Mouse (Mus musculus): ENCODE data around the gene Engase. TPM values are rescaled to one million over a fixed set of nuclear protein-coding genes. Genes with fewer than 3 reads are reported as not detected.

Gene Engase
- polyA plus RNA-seq, 1 experiment from 2014 or later = 6.7 TPM

DNA sequence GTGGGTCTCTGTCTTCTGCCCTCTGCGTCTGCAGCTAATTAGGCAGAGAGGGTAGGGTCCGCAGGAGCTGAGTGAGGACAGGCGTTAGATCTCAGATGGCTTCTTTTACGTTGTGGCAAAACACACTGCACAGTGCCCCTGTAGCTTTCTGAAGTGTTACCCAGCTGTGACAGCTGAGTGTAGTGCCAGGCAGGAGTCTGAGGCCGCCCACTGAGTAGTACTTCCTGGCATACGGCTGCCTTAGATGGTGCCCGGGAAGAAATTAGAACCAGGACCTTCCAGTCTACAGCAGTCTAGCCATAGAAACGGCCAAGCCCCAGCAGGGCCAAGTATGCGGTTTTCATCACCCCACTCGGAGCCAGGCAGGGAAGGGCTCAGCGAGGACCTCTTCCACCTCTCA is 8.7 kb downstream of the Engase start:
- no peak for ATAC-seq
- H3K4me1 ChIP-seq (replicated peaks; ENCODE audit: control insufficient read depth, insufficient read depth, low read length) = peaks cover 3% of the 10 kb centered on the region; the same call in 1 of the 2 replicates

DNA sequence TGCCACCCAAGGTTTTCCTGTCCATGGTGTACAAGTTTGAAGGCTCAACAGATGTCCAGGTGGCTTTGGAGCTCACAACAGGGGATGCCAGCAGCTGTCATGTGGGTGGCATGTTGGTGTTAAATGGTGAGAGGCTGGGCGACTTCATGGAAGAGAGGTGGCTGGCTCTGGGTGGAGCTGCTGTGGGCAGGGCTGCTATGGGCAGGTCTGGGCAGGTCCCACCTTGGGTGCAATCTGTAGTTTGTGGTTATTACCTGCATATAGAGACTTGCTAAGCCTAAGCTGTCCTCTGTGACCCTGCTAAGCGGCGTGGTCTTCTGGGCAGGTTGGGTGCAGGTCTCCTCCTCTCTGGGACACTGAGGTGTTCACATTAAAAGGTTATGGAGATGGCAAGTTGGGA is 9.2 kb downstream of the Engase start:
- Histone ChIP-seq H3K9me3 (ENCODE audit: control insufficient read depth, low read length) (no peaks in the 10 kb centered on the region), H3K4me3 (replicated peaks; ENCODE audit: low read length) (no peak overlapping the region), H3K4me1 (replicated peaks; ENCODE audit: control insufficient read depth, insufficient read depth, low read length) (peaks cover 3% of the 10 kb centered on the region; the same call in 1 of the 2 replicates), H3K36me3 (ENCODE audit: control insufficient read depth, insufficient read depth) (0 out of 2 replicates have a peak, but pooled peaks cover 2% of the 10 kb centered on the region), H3K9ac (replicated peaks; ENCODE audit: low read depth, low read length) (no peak overlapping the region), H3K4me2 (ENCODE audit: low read length) (no peak overlapping the region), H3K27me3 (replicated peaks; ENCODE audit: control insufficient read depth, insufficient read depth, low read length) (no peaks in the 10 kb centered on the region), H3K27ac (ENCODE audit: low read length) (no peak overlapping the region)
- ATAC-seq = no peak
- WGBS = 89% methylated on average over 3 of the region's 3 CpGs

More for the DNA sequence above, 8.7 kb downstream of the Engase start:
- no peak overlapping the region for H3K4me3 ChIP-seq (replicated peaks; ENCODE audit: low read length)
- no peak overlapping the region for H3K27ac ChIP-seq (ENCODE audit: low read length)
- H3K9ac ChIP-seq (replicated peaks; ENCODE audit: low read depth, low read length) = no peak overlapping the region
- H3K27me3 ChIP-seq (replicated peaks; ENCODE audit: control insufficient read depth, insufficient read depth, low read length) = no peaks in the 10 kb centered on the region
- H3K4me2 ChIP-seq (ENCODE audit: low read length) = no peak overlapping the region
- H3K9me3 ChIP-seq (ENCODE audit: control insufficient read depth, low read length) = no peaks in the 10 kb centered on the region
- H3K36me3 ChIP-seq (ENCODE audit: control insufficient read depth, insufficient read depth) = 0 out of 2 replicates have a peak, but pooled peaks cover 2% of the 10 kb centered on the region
- 77% methylated on average over 11 of the region's 11 CpGs for WGBS

DNA sequence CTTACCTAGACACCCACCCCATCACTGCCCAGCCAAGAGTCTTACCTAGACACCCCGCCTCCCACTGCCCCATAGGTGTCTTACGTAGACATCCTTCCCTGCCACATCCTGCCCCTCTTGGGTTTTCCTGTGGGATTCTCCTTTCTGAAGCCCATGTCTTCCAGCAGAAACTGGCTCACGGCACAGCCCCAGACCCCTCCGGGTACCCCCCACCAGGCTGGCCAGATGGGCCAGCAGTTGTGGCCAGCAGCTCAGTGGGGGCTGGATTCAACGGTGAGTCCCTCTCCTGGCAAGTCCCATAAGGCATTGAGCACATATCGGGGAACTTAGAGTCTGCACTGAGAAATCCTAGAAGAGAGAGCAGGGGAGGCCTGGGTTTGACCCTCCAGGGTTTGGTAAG is 9.7 kb downstream of the Engase start:
- Histone ChIP-seq H3K27me3 (replicated peaks; ENCODE audit: control insufficient read depth, insufficient read depth, low read length) (no peaks in the 10 kb centered on the region), H3K9me3 (ENCODE audit: control insufficient read depth, low read length) (no peaks in the 10 kb centered on the region), H3K4me2 (ENCODE audit: low read length) (no peak overlapping the region), H3K9ac (replicated peaks; ENCODE audit: low read depth, low read length) (no peak overlapping the region), H3K36me3 (ENCODE audit: control insufficient read depth, insufficient read depth) (0 out of 2 replicates have a peak, but pooled peaks cover 2% of the 10 kb centered on the region), H3K4me1 (replicated peaks; ENCODE audit: control insufficient read depth, insufficient read depth, low read length) (peaks cover 3% of the 10 kb centered on the region; the same call in 1 of the 2 replicates), H3K4me3 (replicated peaks; ENCODE audit: low read length) (no peak overlapping the region), H3K27ac (ENCODE audit: low read length) (no peak overlapping the region)
- WGBS = 84% methylated on average over 6 of the region's 6 CpGs
- ATAC-seq = no peak

DNA sequence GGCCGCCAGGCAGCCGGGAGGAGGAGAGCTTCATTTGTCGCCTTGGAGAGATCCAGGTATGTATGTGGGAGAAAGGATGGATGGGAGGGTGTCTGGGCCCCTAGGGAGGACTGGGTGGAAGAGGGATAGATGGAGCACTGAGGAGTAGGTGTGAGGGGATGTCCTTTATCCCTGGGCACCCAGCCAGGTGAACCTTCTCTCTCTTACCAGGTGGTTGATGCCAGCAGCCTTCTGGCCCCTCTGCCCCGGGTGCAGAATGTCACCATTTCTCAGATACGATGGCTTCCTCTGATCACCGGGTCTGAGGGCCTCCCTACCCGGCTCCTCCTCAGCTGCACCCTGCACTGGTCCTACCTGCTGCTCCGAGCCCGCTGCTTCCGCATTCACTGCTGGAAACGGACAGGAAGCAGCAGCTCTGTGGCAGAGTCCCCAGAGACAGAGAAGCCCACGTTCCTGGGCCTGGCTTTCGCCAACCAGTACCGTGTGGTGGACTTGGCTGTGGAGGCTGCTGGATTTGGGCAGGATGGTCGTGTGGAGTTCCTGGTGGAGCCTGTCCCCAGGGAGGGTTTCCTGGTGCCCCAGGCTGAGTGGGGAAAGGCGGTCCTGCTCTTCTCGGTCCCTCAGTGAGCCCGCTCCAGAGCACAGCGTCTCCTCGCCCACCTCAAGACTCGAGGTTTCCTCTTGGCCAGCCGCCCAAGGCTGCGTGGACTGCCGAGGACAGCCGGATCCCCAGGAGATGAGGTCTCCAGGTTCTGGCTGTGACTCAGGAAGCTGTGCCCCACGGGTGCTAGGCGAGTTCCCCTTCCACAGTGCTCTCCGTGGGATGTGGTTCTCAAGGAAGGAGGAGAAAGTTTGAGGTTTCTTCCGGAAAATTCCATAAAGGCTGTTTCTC is 10.5 kb downstream of the Engase start:
- no peaks in the 10 kb centered on the region for H3K9me3 ChIP-seq (ENCODE audit: control insufficient read depth, low read length)
- 0 out of 2 replicates have a peak, but pooled peaks cover 2% of the 10 kb centered on the region for H3K36me3 ChIP-seq (ENCODE audit: control insufficient read depth, insufficient read depth)
- H3K4me2 ChIP-seq (ENCODE audit: low read length) = no peak overlapping the region
- peaks cover 3% of the 10 kb centered on the region; the same call in 1 of the 2 replicates for H3K4me1 ChIP-seq (replicated peaks; ENCODE audit: control insufficient read depth, insufficient read depth, low read length)
- ATAC-seq = no peak
- H3K27me3 ChIP-seq (replicated peaks; ENCODE audit: control insufficient read depth, insufficient read depth, low read length) = no peaks in the 10 kb centered on the region
- WGBS = 87% methylated on average over 29 of the region's 29 CpGs
- H3K4me3 ChIP-seq (replicated peaks; ENCODE audit: low read length) = no peak overlapping the region
- no peak overlapping the region for H3K9ac ChIP-seq (replicated peaks; ENCODE audit: low read depth, low read length)
- no peak overlapping the region for H3K27ac ChIP-seq (ENCODE audit: low read length)

DNA sequence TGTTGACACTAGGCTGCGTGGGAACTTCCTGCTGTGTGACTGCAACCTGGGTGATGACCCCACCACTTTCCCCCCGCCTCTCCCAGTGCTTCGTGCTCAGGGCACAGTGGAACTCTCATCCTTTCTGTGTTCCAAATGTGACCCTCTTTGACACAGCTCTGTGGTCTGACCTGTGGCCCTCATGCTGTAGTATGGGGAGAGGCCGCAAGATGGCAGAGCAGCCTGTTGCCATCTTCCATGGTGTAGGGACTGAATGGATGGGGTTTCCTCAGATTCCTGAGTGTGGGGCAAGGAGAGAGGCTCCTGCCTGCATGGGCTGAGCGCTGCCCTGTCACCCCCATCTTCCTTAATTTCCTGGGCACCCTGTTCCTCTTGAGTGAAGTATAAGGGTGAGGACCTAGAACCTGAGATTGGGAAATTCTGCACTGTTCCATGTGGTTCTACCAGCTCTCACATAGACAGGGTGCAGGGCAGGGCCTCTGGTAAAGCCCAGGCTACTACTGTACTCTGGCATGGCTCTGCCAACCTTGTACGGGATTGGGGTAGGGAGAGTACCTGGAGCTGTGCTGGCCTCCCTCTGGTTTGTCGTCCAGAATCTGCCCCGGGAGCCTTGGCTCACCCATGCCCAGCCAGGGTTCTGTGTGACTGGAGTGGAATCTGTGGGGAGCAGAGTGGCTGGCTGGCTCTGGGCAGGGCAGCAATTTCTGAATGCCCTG is 11.7 kb downstream of the Engase start:
- Histone ChIP-seq H3K4me1 (replicated peaks; ENCODE audit: control insufficient read depth, insufficient read depth, low read length) (peaks cover 3% of the 10 kb centered on the region; the same call in 1 of the 2 replicates), H3K9me3 (ENCODE audit: control insufficient read depth, low read length) (no peaks in the 10 kb centered on the region), H3K27ac (ENCODE audit: low read length) (no peak overlapping the region), H3K9ac (replicated peaks; ENCODE audit: low read depth, low read length) (no peak overlapping the region), H3K27me3 (replicated peaks; ENCODE audit: control insufficient read depth, insufficient read depth, low read length) (no peaks in the 10 kb centered on the region), H3K4me2 (ENCODE audit: low read length) (no peak overlapping the region), H3K4me3 (replicated peaks; ENCODE audit: low read length) (no peak overlapping the region), H3K36me3 (ENCODE audit: control insufficient read depth, insufficient read depth) (0 out of 2 replicates have a peak, but pooled peaks cover 2% of the 10 kb centered on the region)
- WGBS = 72% methylated on average over 8 of the region's 8 CpGs
- ATAC-seq = peak; percentile 21; the same call in 1 of the 2 replicates

DNA sequence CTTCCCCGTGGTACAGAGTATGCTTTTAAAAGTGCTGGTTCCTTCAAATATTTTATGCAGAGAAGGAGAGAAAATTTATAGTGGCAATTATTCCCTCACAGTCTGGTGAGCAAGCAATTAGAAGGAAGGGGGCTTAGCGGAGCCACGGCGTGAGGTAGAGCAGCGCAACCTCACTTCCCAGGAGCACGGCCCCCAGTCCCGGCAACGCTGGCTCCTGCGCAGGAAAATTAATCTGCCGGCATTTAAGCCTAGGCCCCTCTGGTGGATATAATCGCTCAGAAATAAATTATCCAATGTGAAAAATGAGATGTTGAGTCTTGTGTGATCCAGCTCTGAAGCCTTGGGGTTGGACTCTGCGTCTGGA is 12.3 kb downstream of the Engase start:
- Histone ChIP-seq H3K4me3 (replicated peaks; ENCODE audit: low read length) (no peak overlapping the region), H3K9me3 (ENCODE audit: control insufficient read depth, low read length) (no peaks in the 10 kb centered on the region), H3K27ac (ENCODE audit: low read length) (no peak overlapping the region), H3K4me2 (ENCODE audit: low read length) (no peak overlapping the region), H3K4me1 (replicated peaks; ENCODE audit: control insufficient read depth, insufficient read depth, low read length) (peaks cover 3% of the 10 kb centered on the region; the same call in 1 of the 2 replicates), H3K27me3 (replicated peaks; ENCODE audit: control insufficient read depth, insufficient read depth, low read length) (no peaks in the 10 kb centered on the region), H3K9ac (replicated peaks; ENCODE audit: low read depth, low read length) (no peak overlapping the region), H3K36me3 (ENCODE audit: control insufficient read depth, insufficient read depth) (0 out of 2 replicates have a peak, but pooled peaks cover 2% of the 10 kb centered on the region)
- WGBS = 62% methylated on average over 12 of the region's 12 CpGs
- ATAC-seq = no peak

DNA sequence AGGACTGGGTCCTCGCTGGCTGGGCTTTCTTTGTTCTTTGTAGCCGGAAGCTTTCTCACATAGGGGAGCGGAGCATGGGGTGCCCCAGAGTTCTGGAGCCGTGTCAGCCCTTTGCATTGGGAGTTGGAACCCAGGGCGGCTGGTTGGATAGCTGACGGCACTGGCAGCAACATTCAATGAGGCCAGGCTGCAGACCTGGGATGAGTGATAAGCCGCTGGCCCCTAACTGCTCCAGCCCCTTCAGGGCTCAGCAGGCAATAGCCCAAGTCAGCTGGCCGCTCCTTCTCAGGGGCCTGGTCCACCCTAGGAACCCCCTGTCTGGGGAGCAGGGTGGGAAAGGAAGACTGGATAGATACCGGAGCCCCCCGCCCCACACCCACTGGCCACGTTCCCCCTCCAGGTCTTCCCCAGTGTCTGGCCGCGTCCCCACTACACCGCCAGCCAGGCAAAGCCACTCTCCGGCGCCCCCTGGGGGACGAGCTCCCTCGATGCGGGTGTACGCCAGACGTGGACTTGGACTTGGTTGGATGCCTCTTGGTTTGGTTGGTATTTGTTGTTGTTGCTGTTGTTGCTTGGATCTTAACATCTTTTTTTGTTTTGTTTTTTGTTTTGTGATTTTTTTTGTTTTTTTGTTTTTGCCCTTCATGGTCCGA is 14.1 kb downstream of the Engase start:
- no peak overlapping the region for H3K9ac ChIP-seq (replicated peaks; ENCODE audit: low read depth, low read length)
- ATAC-seq = no peak
- WGBS = 20% methylated on average over 22 of the region's 22 CpGs
- H3K4me3 ChIP-seq (replicated peaks; ENCODE audit: low read length) = no peak overlapping the region
- 0 out of 2 replicates have a peak, but pooled peaks cover 2% of the 10 kb centered on the region for H3K36me3 ChIP-seq (ENCODE audit: control insufficient read depth, insufficient read depth)
- H3K27me3 ChIP-seq (replicated peaks; ENCODE audit: control insufficient read depth, insufficient read depth, low read length) = no peaks in the 10 kb centered on the region
- no peaks in the 10 kb centered on the region for H3K9me3 ChIP-seq (ENCODE audit: control insufficient read depth, low read length)
- H3K4me2 ChIP-seq (ENCODE audit: low read length) = peak overlapping the region; percentile 16; the same call in 1 of the 2 replicates
- H3K27ac ChIP-seq (ENCODE audit: low read length) = no peak overlapping the region
- no peaks in the 10 kb centered on the region for H3K4me1 ChIP-seq (replicated peaks; ENCODE audit: control insufficient read depth, insufficient read depth, low read length)

DNA sequence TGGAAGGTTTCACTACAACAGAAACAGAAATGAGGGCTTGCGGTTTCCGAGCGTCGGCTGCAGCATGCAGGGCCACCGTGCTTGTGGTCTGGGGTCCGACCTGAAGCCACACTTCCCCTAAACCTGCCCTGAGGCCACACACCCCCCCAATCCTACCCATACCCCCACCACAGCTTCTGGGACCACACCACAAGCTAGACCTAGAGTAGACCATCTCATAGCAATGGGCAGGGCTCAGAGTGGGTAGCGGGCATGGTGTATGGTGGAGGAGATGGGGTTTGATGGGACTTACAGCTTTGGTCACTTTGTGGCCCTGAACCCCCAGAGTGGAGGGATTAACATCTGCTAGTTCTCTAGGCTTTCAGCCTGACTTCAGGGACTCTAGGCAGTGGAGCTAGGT is 14.6 kb downstream of the Engase start:
- Histone ChIP-seq H3K9me3 (ENCODE audit: control insufficient read depth, low read length) (no peaks in the 10 kb centered on the region), H3K27me3 (replicated peaks; ENCODE audit: control insufficient read depth, insufficient read depth, low read length) (no peaks in the 10 kb centered on the region), H3K4me3 (replicated peaks; ENCODE audit: low read length) (no peak overlapping the region), H3K36me3 (ENCODE audit: control insufficient read depth, insufficient read depth) (0 out of 2 replicates have a peak, but pooled peaks cover 2% of the 10 kb centered on the region), H3K4me1 (replicated peaks; ENCODE audit: control insufficient read depth, insufficient read depth, low read length) (no peaks in the 10 kb centered on the region), H3K9ac (replicated peaks; ENCODE audit: low read depth, low read length) (no peak overlapping the region), H3K4me2 (ENCODE audit: low read length) (no peak overlapping the region), H3K27ac (ENCODE audit: low read length) (no peak overlapping the region)
- 89% methylated on average over 7 of the region's 7 CpGs for WGBS
- ATAC-seq = no peak

DNA sequence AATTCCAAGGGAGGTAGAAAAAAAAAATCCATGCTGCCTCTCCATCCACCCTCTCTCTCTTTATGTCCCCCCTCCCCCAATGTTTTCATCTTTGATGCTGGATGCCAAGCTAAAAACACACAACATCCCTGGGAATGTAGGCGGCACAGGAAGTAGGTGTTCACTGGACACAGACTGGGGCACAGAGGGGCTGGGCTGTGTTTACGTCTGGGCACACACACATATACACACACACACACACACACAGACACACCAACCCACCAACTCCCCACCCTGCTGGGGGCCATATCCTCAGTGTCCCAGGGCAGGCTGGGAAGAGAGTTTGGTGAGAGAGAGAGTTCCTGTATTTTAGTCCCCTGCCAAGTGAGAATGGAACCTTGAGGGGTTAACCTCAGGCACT is 16.8 kb downstream of the Engase start:
- Histone ChIP-seq H3K9ac (replicated peaks; ENCODE audit: low read depth, low read length) (no peak overlapping the region), H3K4me3 (replicated peaks; ENCODE audit: low read length) (no peak overlapping the region), H3K27ac (ENCODE audit: low read length) (no peak overlapping the region), H3K27me3 (replicated peaks; ENCODE audit: control insufficient read depth, insufficient read depth, low read length) (no peaks in the 10 kb centered on the region), H3K9me3 (ENCODE audit: control insufficient read depth, low read length) (no peaks in the 10 kb centered on the region), H3K4me1 (replicated peaks; ENCODE audit: control insufficient read depth, insufficient read depth, low read length) (no peaks in the 10 kb centered on the region), H3K4me2 (ENCODE audit: low read length) (no peak overlapping the region), H3K36me3 (ENCODE audit: control insufficient read depth, insufficient read depth) (no peaks in the 10 kb centered on the region)
- no peak for ATAC-seq
- 86% methylated on average over 2 of the region's 2 CpGs for WGBS

Data from forebrain, embryonic 16.5 days (tissue).